Mouse (Mus musculus) heart, adult 2 months (tissue): Measurements from ENCODE around the gene Plod2.

Source experiments
- CTCF ChIP-seq: fragments of 200-600 bp; IDR thresholded peaks from 2 replicates; pipeline ENCODE4 v1.8.1; 2022; ENCODE audit warnings: antibody characterized with exemption, mild to moderate bottlenecking, moderate library complexity
- EP300 ChIP-seq: fragments of 200-500 bp; IDR thresholded peaks from 2 replicates; pipeline ENCODE4 v1.6.1; 2011; ENCODE audit warnings: low read depth, low read length, control low read depth; ENCODE audit not compliant: insufficient read depth

DNA sequence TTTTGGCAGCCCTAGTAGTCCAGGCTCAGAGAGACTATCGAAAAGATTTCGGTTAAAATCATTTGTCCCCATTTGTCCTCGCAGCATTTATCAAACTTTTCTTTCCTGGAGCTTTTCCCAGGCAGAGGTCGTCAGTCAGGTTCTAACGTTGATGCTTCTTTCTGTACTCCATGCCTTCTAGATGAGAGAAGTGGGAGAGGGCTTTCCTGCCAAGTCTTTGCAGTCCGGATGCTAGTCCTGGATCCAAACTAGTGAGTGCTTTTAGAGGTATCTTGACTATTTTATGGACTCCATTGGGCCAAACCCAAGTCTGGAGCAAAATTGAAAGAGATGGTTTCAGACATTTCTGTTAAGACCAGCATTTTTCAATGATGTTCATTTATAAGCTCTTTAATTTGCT is 3.0 kb downstream of the Plod2 start:
- TF ChIP-seq EP300 (no peak), CTCF (no peak)
